Mouse (Mus musculus) kidney, adult 18-20 months (tissue): Measurements from ENCODE around the gene Unc119b.
"Not testable (repeated sequence)": the region's sequence is repeated elsewhere in the genome, so short reads cannot be mapped to it uniquely, and the experiment has no call there.

Experiments used
- DNase-seq: peaks from one replicate; pipeline ENCODE4 v3.0.0; 2021

Unc119b gene

GRCm38 (mm10) chr5:115129328-115129727 is 5.4 kb downstream of the Unc119b start:
- DNase-seq: no peak

GRCm38 (mm10) chr5:115127421-115128179 is 7.2 kb downstream of the Unc119b start:
- peak; percentile 81 for DNase-seq

GRCm38 (mm10) chr5:115126578-115127312 is 8.0 kb downstream of the Unc119b start:
- DNase-seq: no peak

- DNase-seq: peak; percentile 89
Measured at GRCm38 (mm10) chr5:115125211-115125871, 9.4 kb downstream of the Unc119b start.

GRCm38 (mm10) chr5:115124690-115125089 is 10.1 kb downstream of the Unc119b start:
- no peak for DNase-seq

GRCm38 (mm10) chr5:115120978-115121377 is 13.8 kb downstream of the Unc119b start:
- DNase-seq: no peak

GRCm38 (mm10) chr5:115118961-115119570 is 15.7 kb downstream of the Unc119b start, which contains the start of gene Acads:
TSS of gene Acads (minus strand) at chr5:115119346.
- DNase-seq: peak; percentile 94

GRCm38 (mm10) chr5:115117467-115117866 is 17.3 kb downstream of the Unc119b start:
- no peak for DNase-seq

- no peak for DNase-seq
Measured at GRCm38 (mm10) chr5:115116426-115116825, 18.3 kb downstream of the Unc119b start.

- no peak for DNase-seq
Measured at GRCm38 (mm10) chr5:115114501-115114900, 20.3 kb downstream of the Unc119b start.

GRCm38 (mm10) chr5:115113244-115113643 is 21.5 kb downstream of the Unc119b start:
- DNase-seq: no peak

- DNase-seq: no peak
Measured at GRCm38 (mm10) chr5:115111156-115111555, 23.6 kb downstream of the Unc119b start.

GRCm38 (mm10) chr5:115103253-115103652 is 31.5 kb downstream of the Unc119b start:
- DNase-seq: not testable (repeated sequence)

GRCm38 (mm10) chr5:115102231-115102630 is 32.5 kb downstream of the Unc119b start:
- no peak for DNase-seq

GRCm38 (mm10) chr5:115100473-115100872 is 34.3 kb downstream of the Unc119b start:
- no peak for DNase-seq

- DNase-seq: no peak
Measured at GRCm38 (mm10) chr5:115099991-115100390, 34.8 kb downstream of the Unc119b start.

- no peak for DNase-seq
Measured at GRCm38 (mm10) chr5:115099530-115099929, 35.2 kb downstream of the Unc119b start.

- DNase-seq: no peak
Measured at GRCm38 (mm10) chr5:115098195-115098594, 36.6 kb downstream of the Unc119b start, which contains the start of gene Gm10401. TSS of gene Gm10401 (minus strand) at chr5:115098295.

GRCm38 (mm10) chr5:115091776-115092175 is 43.0 kb downstream of the Unc119b start:
- no peak for DNase-seq

- DNase-seq: no peak
Measured at GRCm38 (mm10) chr5:115091015-115091414, 43.8 kb downstream of the Unc119b start.

GRCm38 (mm10) chr5:115089592-115090268 is 45.0 kb downstream of the Unc119b start:
- no peak for DNase-seq

GRCm38 (mm10) chr5:115085675-115086074 is 49.1 kb downstream of the Unc119b start:
- DNase-seq: no peak
